Mouse (Mus musculus) limb, embryonic 14.5 days (tissue): ENCODE measurements at regions not wholly inside any gene's neighbourhood (a gene's known extent, or its start where the extent isn't known, plus 50 kb on each side); places are given as distances from the start of the nearest gene placed in this dataset.
"Not testable (repeated sequence)": the region's sequence is repeated elsewhere in the genome, so short reads cannot be mapped to it uniquely, and the experiment has no call there.

Experiments
- ATAC-seq: fragments of 200-750 bp; cut with Nextera tagmentation; 2 replicates; pipeline ENCODE4 v1.8.0; 2017; ENCODE audit warnings: low read depth, moderate number of reproducible peaks, moderate TSS enrichment; ENCODE audit not compliant: low FRiP score
- DNase-seq: peaks from one replicate; pipeline ENCODE4 v3.0.0-alpha.2; 2015; ENCODE audit warnings: low spot score
- H3K27ac ChIP-seq: fragments of 300-500 bp; sonication (generic); replicated peaks from 2 replicates; pipeline ENCODE4 v1.5.1; 2014; ENCODE audit warnings: low read depth, mild to moderate bottlenecking, low read length, moderate library complexity, mixed read lengths
- H3K27me3 ChIP-seq: fragments of 300-500 bp; sonication (generic); 2 replicates; pipeline ENCODE4 v1.6.1; 2014; ENCODE audit warnings: low read length, mixed read lengths; ENCODE audit not compliant: control insufficient read depth, insufficient read depth
- H3K36me3 ChIP-seq: fragments of 300-500 bp; sonication (generic); 2 replicates; pipeline ENCODE4 v1.6.1; 2014; ENCODE audit warnings: mild to moderate bottlenecking, low read length, moderate library complexity, mixed read lengths; ENCODE audit not compliant: control insufficient read depth, insufficient read depth
- H3K4me1 ChIP-seq: fragments of 300-500 bp; sonication (generic); 2 replicates; pipeline ENCODE4 v1.6.1; 2014; ENCODE audit warnings: antibody characterized with exemption, low read length, mixed read lengths; ENCODE audit not compliant: control insufficient read depth, insufficient read depth
- H3K4me2 ChIP-seq: fragments of 300-500 bp; sonication (generic); replicated peaks from 2 replicates; pipeline ENCODE4 v1.6.1; 2014; ENCODE audit warnings: low read depth, mild to moderate bottlenecking, low read length, moderate library complexity; ENCODE audit not compliant: severe bottlenecking
- H3K4me3 ChIP-seq: fragments of 300-500 bp; sonication (generic); replicated peaks from 2 replicates; pipeline ENCODE4 v1.5.1; 2014; ENCODE audit warnings: low read length
- H3K9ac ChIP-seq: fragments of 300-500 bp; sonication (generic); 2 replicates; pipeline ENCODE4 v1.6.1; 2014; ENCODE audit warnings: mild to moderate bottlenecking, low read depth, low read length, moderate library complexity; ENCODE audit not compliant: severe bottlenecking
- H3K9me3 ChIP-seq: fragments of 300-500 bp; sonication (generic); 2 replicates; pipeline ENCODE4 v1.6.1; 2016; ENCODE audit warnings: low read length; ENCODE audit not compliant: control insufficient read depth
- POLR2A ChIP-seq: fragments of 200-500 bp; IDR thresholded peaks from 2 replicates; pipeline ENCODE4 v1.8.0; 2012; ENCODE audit warnings: inconsistent platforms, mild to moderate bottlenecking, moderate library complexity, borderline replicate concordance; ENCODE audit not compliant: insufficient read depth, insufficient read length; ENCODE audit errors: extremely low read depth
- WGBS: fragments of 180-500 bp; shearing (Covaris S2); extraction: QIAGEN DNeasy Blood & Tissue Kit; methylation state at CpG from one replicate; pipeline ENCODE4 v1.1.7; 2014; 5-methylcytosine and 5-hydroxymethylcytosine counted together

GRCm38 (mm10) chr3:17620398-17620797 lies 327.8 kb upstream of the Cypt12 start:
- Histone ChIP-seq H3K4me1 (no peaks in the 10 kb centered on the region), H3K4me2 (no peak overlapping the region), H3K4me3 (no peak overlapping the region), H3K9me3 (no peaks in the 10 kb centered on the region), H3K9ac (no peak overlapping the region), H3K27me3 (no peaks in the 10 kb centered on the region), H3K36me3 (no peaks in the 10 kb centered on the region), H3K27ac (no peak overlapping the region)
- 76% methylated on average over 2 of the region's 2 CpGs for WGBS
- no peak for TF ChIP-seq POLR2A
- ATAC-seq (no peak), DNase-seq (no peak)

DNA sequence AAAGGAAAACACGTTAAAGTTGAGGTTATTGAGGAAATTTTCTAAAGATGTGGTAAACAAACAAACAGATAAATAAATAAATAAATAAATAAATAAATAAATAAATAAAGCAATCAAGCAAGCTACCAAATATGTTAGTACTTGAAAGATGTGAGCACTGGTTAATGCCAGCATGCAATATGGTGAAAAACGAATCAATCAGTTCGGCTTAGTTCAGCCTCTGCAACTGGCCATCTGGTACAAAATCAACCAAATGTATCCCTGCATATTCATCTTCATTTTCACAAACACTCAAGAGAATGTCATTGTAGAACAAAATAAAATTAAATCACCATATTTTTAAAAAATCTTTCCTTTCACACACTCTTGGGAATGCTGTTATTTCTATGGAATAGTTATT lies 315.7 kb upstream of the Cypt12 start:
- Histone ChIP-seq H3K4me1 (no peaks in the 10 kb centered on the region), H3K27me3 (no peaks in the 10 kb centered on the region), H3K27ac (no peak overlapping the region), H3K4me2 (no peak overlapping the region), H3K4me3 (no peak overlapping the region), H3K36me3 (no peaks in the 10 kb centered on the region), H3K9me3 (no peaks in the 10 kb centered on the region), H3K9ac (no peak overlapping the region)
- 87% methylated on average over 3 of the region's 3 CpGs for WGBS
- no peak for TF ChIP-seq POLR2A
- DNase-seq (no peak), ATAC-seq (no peak)

DNA sequence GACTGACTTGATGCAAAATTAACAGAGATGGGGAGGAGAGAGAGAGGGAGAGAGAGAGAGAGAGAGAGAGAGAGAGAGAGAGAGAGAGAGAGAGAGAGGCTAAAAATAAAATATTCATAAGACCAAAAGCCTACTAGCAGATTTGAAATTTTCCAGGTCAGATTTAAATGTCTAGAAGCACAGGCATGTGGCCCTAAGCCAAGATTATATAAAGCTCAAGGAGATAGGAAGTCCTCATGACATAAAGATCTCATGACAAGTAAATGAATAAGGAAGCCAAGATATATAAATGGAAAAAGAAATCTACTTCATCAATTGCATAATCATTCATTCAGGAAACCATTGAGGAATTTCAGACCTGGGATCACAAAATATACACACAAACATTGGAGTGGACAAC lies 311.9 kb upstream of the Cypt12 start:
- H3K4me2 ChIP-seq, result no peak overlapping the region
- no peaks in the 10 kb centered on the region for H3K36me3 ChIP-seq
- H3K4me3 ChIP-seq, result no peak overlapping the region
- ATAC-seq (no peak), DNase-seq (no peak)
- no peak for TF ChIP-seq POLR2A
- H3K27me3 ChIP-seq, result no peaks in the 10 kb centered on the region
- no peaks in the 10 kb centered on the region for H3K4me1 ChIP-seq
- H3K27ac ChIP-seq, result no peak overlapping the region
- H3K9me3 ChIP-seq, result no peaks in the 10 kb centered on the region
- no peak overlapping the region for H3K9ac ChIP-seq

- not testable (repeated sequence) for H3K4me3 ChIP-seq, ATAC-seq, H3K4me2 ChIP-seq, H3K27me3 ChIP-seq, H3K36me3 ChIP-seq, H3K27ac ChIP-seq, H3K4me1 ChIP-seq, H3K9ac ChIP-seq, H3K9me3 ChIP-seq, DNase-seq
- 75% methylated on average over 2 of the region's 2 CpGs for WGBS
Measured at GRCm38 (mm10) chr3:17659988-17660387, 288.2 kb upstream of the Cypt12 start.

DNA sequence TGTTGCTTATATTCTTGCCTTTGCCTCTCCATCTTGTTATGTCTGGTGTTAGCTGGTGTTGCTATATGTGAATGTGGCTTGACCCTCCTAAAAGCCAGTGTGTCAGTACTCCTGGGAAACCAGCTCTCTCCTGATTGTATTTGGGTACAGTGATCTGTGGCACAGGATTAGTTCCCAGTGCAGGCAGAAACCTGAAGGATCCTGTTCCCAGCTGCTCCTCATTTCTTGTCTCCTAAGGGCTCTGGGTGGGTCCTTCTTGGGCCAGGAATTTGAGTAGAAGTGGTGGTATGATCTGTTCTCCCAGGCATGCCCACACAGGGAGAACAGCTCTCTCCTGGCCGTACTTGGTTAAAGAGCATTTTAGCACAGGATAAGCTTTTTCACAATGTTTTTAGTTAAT lies 286.2 kb upstream of the Cypt12 start:
- TF ChIP-seq POLR2A, result no peak
- ATAC-seq (no peak), DNase-seq (no peak)
- H3K4me2 ChIP-seq, result no peak overlapping the region
- H3K4me3 ChIP-seq, result no peak overlapping the region
- H3K36me3 ChIP-seq, result no peaks in the 10 kb centered on the region
- no peaks in the 10 kb centered on the region for H3K4me1 ChIP-seq
- H3K9me3 ChIP-seq, result no peaks in the 10 kb centered on the region
- no peak overlapping the region for H3K27ac ChIP-seq
- 68% methylated on average over 1 of the region's 1 CpGs for WGBS
- no peak overlapping the region for H3K9ac ChIP-seq
- no peaks in the 10 kb centered on the region for H3K27me3 ChIP-seq

GRCm38 (mm10) chr3:17667016-17667415 lies 281.2 kb upstream of the Cypt12 start:
- 67% methylated on average over 1 of the region's 1 CpGs for WGBS

More at GRCm38 (mm10) chr3:17667016-17667415, 281.2 kb upstream of the Cypt12 start:
- H3K4me1 ChIP-seq, result no peaks in the 10 kb centered on the region
- TF ChIP-seq POLR2A, result no peak
- no peaks in the 10 kb centered on the region for H3K9me3 ChIP-seq
- ATAC-seq (no peak), DNase-seq (no peak)
- H3K27me3 ChIP-seq, result no peaks in the 10 kb centered on the region
- H3K4me2 ChIP-seq, result no peak overlapping the region
- no peaks in the 10 kb centered on the region for H3K36me3 ChIP-seq
- no peak overlapping the region for H3K27ac ChIP-seq
- H3K4me3 ChIP-seq, result no peak overlapping the region
- H3K9ac ChIP-seq, result no peak overlapping the region
